Mouse (Mus musculus) bone marrow macrophage, adult 2 months (primary cell): ENCODE measurements around the gene Sppl3.

ENCODE experiments used
- CTCF ChIP-seq: IDR thresholded peaks from 2 replicates; pipeline ENCODE4 v1.5.1; 2012; ENCODE audit warnings: low read depth, mild to moderate bottlenecking, low read length, moderate library complexity
- POLR2A ChIP-seq: IDR thresholded peaks from 2 replicates; pipeline ENCODE4 v1.6.1; 2012; ENCODE audit warnings: mild to moderate bottlenecking, low read depth, low read length, borderline replicate concordance

DNA sequence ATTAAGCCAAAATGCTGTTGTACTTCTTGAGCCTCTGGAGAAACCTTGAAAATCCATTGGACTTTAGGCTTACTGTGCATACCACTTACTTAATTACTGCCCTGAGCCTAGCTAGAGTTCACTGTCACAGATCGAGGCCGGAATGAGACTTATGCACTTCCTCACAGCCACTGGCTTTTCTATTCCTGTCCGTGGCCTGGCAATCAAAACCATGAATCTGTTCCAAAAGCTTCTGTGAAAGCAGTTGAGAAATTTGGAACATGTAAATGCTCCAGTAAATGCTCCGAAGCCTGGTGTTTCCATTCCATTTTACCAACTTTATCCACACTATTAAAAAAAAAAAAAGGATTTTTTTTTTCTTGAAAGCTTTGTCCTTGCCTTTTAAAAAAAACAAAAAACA lies 29.8 kb downstream of the Sppl3 start:
- no peak for TF ChIP-seq CTCF
- TF ChIP-seq POLR2A: no peak
